Mouse (Mus musculus) intestine, embryonic 15.5 days (tissue): ENCODE measurements around the gene Srek1. TPM values are rescaled to one million over a fixed set of nuclear protein-coding genes. Genes with fewer than 3 reads are reported as not detected.

Experiments used
- ATAC-seq: fragments of 200-750 bp; cut with Nextera tagmentation; 2 replicates; pipeline ENCODE4 v1.8.0; 2017; ENCODE audit warnings: moderate TSS enrichment, moderate library complexity
- H3K27ac ChIP-seq: fragments of 300-500 bp; sonication (generic); 2 replicates; pipeline ENCODE4 v1.5.1; 2015; ENCODE audit warnings: mild to moderate bottlenecking, inconsistent platforms
- H3K27me3 ChIP-seq: fragments of 300-500 bp; sonication (generic); replicated peaks from 2 replicates; pipeline ENCODE4 v1.6.1; 2015; ENCODE audit warnings: inconsistent platforms
- H3K36me3 ChIP-seq: fragments of 300-500 bp; sonication (generic); 2 replicates; pipeline ENCODE4 v1.6.1; 2015; ENCODE audit warnings: inconsistent platforms
- H3K4me1 ChIP-seq: fragments of 300-500 bp; sonication (generic); replicated peaks from 2 replicates; pipeline ENCODE4 v1.6.1; 2015; ENCODE audit warnings: inconsistent platforms
- H3K4me2 ChIP-seq: fragments of 300-500 bp; sonication (generic); replicated peaks from 2 replicates; pipeline ENCODE4 v1.6.1; 2015; ENCODE audit warnings: mild to moderate bottlenecking, inconsistent platforms
- H3K4me3 ChIP-seq: fragments of 300-500 bp; sonication (generic); replicated peaks from 2 replicates; pipeline ENCODE4 v1.5.1; 2015; ENCODE audit warnings: inconsistent platforms
- H3K9ac ChIP-seq: fragments of 300-500 bp; sonication (generic); 2 replicates; pipeline ENCODE4 v1.6.1; 2015; ENCODE audit warnings: inconsistent platforms
- H3K9me3 ChIP-seq: fragments of 300-500 bp; sonication (generic); 2 replicates; pipeline ENCODE4 v1.6.1; 2016; ENCODE audit warnings: inconsistent platforms
- WGBS: fragments of 180-500 bp; shearing (Covaris S2); methylation state at CpG from one replicate; pipeline ENCODE4 v1.1.7; 2015; 5-methylcytosine and 5-hydroxymethylcytosine counted together
- polyA plus RNA-seq: library from polyadenylated mRNA; unstranded; fragments of >200 nt; fragmentation: Nextera tagmentation; extraction: Ambion mirVana; gene quantifications from 2 replicates; pipeline ENCODE4 v1.2.1, GENCODE M21; 2015

The Srek1 gene
- polyA plus RNA-seq, 1 experiment from 2014 or later = 74.2 TPM

DNA sequence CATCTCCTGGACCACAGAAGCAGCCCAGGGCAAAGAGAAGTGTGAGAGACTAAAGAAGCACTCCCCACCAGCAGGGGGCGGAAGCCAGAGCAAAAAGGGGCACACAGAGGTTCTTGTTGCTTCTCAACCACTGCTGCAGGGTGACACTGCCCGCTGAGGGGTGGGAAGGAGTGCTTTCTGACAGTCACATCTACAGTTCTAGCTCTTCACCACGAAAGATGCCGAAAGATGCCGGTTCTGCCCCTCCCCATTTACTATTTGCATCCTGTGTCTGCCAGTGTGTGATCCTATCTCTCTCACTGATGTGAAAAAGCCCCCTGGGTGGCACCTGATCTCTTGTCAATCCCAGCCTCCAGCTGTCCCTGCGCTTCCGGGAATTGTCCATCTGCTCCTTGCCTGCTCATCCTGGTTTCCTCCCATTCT, 64.0 kb downstream of the Srek1 start:
- Histone ChIP-seq H3K36me3 (no peaks in the 10 kb centered on the region), H3K4me1 (no peaks in the 10 kb centered on the region), H3K4me3 (no peak overlapping the region), H3K27me3 (no peaks in the 10 kb centered on the region), H3K4me2 (no peak overlapping the region), H3K9me3 (no peaks in the 10 kb centered on the region), H3K9ac (no peak overlapping the region), H3K27ac (no peak overlapping the region)
- 59% methylated on average over 7 of the region's 7 CpGs for WGBS
- ATAC-seq = no peak

DNA sequence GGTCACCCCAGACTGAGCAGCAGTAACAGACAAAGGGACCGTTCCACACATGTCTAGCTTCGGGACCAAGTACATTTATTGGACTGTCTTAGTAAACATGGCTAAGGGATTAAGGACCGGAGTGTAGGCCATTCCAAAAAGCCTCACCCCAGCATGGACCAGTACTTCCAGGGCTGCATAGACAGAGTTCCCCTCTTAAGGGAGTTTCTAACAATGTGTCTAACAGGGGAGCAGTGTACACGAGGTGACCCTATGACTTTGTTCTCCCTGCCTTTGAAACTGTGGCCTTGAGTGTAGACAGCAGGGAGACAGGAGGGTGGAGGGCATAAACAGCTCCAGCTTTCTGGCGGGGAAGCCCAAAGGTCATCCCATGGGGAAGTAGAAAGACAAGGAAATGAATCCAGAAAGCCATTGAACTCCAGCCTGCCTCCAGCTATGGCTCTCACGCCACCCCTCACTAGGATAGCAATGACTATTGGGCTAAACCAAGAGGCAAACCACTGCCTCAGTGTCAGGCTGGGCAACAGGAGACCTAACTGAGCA, 68.9 kb downstream of the Srek1 start:
- no peak overlapping the region for H3K9ac ChIP-seq
- H3K27ac ChIP-seq = no peak overlapping the region
- ATAC-seq = peak; percentile 46
- no peaks in the 10 kb centered on the region for H3K27me3 ChIP-seq
- WGBS = 54% methylated on average over 6 of the region's 6 CpGs
- peaks cover 3% of the 10 kb centered on the region; the same call in 1 of the 2 replicates for H3K4me1 ChIP-seq
- H3K36me3 ChIP-seq = no peaks in the 10 kb centered on the region
- no peak overlapping the region for H3K4me2 ChIP-seq
- H3K4me3 ChIP-seq = no peak overlapping the region
- H3K9me3 ChIP-seq = no peaks in the 10 kb centered on the region

DNA sequence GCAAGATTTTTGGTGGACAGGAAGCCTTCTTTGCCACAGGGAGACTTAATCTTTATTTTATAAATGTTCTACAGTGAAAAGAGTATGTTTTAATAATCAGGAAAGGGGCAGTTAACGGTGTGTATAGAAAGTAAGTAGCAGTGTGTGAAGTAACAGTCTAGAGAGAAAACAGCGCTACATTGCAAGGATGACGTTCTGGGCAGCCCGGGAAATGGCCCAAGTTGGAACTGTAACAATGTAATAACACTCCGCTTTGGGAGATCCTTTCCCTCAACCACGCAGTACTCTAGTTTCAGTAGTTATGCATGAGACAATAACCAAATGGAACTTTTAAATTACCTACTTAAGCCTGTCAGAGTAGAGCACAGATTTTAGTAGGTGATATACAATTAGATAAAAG, 70.6 kb downstream of the Srek1 start:
- Histone ChIP-seq H3K27ac (no peak overlapping the region), H3K9ac (no peak overlapping the region), H3K4me1 (peaks cover 3% of the 10 kb centered on the region; the same call in 1 of the 2 replicates), H3K9me3 (no peaks in the 10 kb centered on the region), H3K27me3 (no peaks in the 10 kb centered on the region), H3K4me3 (no peak overlapping the region), H3K36me3 (no peaks in the 10 kb centered on the region), H3K4me2 (no peak overlapping the region)
- 47% methylated on average over 6 of the region's 6 CpGs for WGBS
- ATAC-seq = no peak

DNA sequence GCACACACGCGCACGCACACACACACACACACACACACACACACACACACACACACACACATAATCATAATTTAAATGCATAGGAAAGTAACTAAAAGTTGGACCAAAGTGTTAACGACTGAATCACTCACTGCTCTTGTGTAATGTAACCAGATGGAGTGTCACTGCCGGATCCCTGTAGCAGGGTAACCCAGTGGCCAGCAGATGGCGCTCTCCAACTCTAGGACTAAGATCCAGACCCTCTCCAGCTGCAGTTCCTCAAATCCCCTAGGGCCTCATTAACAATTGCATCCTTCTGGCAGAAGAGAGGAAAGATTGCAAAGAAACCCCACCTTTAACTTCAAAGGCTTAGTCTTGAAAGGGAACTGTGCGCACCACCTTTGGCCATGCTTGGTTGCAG, 71.0 kb downstream of the Srek1 start:
- peak; percentile 70 for ATAC-seq
- 37% methylated on average over 7 of the region's 7 CpGs for WGBS
- Histone ChIP-seq H3K4me2 (no peak overlapping the region), H3K36me3 (no peaks in the 10 kb centered on the region), H3K27ac (no peak overlapping the region), H3K9me3 (no peaks in the 10 kb centered on the region), H3K4me3 (no peak overlapping the region), H3K4me1 (peaks cover 3% of the 10 kb centered on the region; the same call in 1 of the 2 replicates), H3K9ac (no peak overlapping the region), H3K27me3 (no peaks in the 10 kb centered on the region)

DNA sequence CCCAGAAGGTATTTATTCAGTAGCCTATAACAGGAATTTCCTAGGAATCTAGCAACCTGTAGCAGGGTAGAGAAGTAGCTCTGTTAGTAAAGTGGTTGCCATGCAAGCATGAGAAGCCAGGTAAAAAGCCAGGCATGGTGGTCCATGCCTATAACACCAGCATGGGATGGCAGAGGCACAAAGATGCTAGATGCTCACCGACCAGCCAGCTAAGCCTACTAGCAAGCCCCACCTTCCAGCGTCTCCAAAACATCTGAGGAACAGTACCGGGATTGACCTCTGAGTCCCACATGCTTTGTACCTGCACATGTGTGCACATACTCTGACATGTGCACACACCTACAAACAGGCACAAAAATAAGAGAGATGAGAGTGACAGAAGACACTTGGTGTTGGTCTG, 72.1 kb downstream of the Srek1 start:
- ATAC-seq = no peak
- Histone ChIP-seq H3K27me3 (no peaks in the 10 kb centered on the region), H3K4me3 (no peak overlapping the region), H3K9ac (no peak overlapping the region), H3K36me3 (no peaks in the 10 kb centered on the region), H3K27ac (no peak overlapping the region), H3K4me2 (no peak overlapping the region), H3K9me3 (no peaks in the 10 kb centered on the region), H3K4me1 (peaks cover 3% of the 10 kb centered on the region; the same call in 1 of the 2 replicates)
- 78% methylated on average over 3 of the region's 3 CpGs for WGBS

DNA sequence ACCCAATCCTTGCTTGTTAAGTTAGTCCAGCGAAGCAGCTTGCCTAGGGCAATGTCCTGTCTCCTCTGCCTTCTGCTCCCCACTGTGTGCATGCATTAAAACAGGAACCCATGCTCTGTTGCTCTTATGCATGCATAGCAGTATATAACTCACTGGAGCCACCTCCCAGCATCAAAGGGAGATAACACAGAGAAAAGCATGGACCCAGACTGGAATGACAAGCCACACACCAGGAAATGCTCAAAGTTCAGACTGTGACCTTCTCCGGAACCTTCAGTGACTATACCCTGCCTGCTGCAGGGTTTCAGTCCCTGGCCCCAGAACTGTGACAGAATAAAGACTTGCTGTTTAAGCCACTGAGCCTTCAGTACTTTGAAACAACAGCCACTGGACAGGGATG, 73.7 kb downstream of the Srek1 start:
- no peaks in the 10 kb centered on the region for H3K27me3 ChIP-seq
- WGBS = 75% methylated on average over 2 of the region's 2 CpGs
- H3K4me2 ChIP-seq = no peak overlapping the region
- H3K36me3 ChIP-seq = no peaks in the 10 kb centered on the region
- H3K9me3 ChIP-seq = no peaks in the 10 kb centered on the region
- H3K4me3 ChIP-seq = no peak overlapping the region
- no peak overlapping the region for H3K9ac ChIP-seq
- H3K27ac ChIP-seq = 0 out of 2 replicates have a peak overlapping the region, but pooled peaks have one; percentile 23
- peak; percentile 87 for ATAC-seq
- H3K4me1 ChIP-seq = peaks cover 3% of the 10 kb centered on the region; the same call in 1 of the 2 replicates

DNA sequence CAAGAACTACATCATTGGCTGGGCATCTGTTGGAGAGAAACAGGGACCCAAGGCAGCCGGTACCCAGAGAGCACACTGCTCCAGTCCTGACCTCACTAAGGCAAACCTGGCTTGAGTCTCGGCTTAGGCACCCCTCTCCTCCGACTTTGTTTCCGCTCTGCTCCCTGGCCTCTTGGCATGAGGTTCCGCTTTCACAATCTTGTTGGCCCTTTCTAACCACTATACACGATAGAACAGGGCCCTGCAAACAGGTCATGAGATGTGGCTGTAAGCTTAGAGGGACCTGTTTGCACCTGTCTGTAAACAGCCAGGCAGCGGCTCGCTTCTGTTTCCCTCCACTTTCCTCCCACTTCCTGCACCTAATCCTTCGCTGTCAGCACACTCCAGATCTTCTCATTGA, 76.4 kb downstream of the Srek1 start:
- Histone ChIP-seq H3K9ac (no peak overlapping the region), H3K4me3 (no peak overlapping the region), H3K4me1 (no peaks in the 10 kb centered on the region), H3K27me3 (no peaks in the 10 kb centered on the region), H3K27ac (no peak overlapping the region), H3K36me3 (no peaks in the 10 kb centered on the region), H3K9me3 (no peaks in the 10 kb centered on the region), H3K4me2 (no peak overlapping the region)
- WGBS = 54% methylated on average over 9 of the region's 9 CpGs
- ATAC-seq = no peak

DNA sequence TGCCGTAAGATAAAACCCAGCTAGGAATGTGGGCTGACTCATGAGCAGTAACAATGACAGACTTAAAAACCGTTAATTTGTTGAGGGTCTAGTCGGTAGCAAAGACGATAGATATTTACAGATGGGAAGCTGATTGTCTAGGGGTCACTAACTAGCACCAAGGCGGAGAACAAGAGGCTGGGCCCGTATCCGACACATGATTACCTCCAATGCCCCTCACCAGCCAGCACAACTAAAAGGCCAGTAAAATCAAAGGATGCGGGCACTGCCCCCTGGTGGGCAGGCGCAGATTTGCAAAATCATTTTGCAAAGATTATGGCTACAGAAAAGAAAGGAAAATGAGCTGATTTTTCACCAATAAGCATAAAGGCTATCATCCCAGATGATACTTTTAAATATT, 78.2 kb downstream of the Srek1 start:
- no peaks in the 10 kb centered on the region for H3K36me3 ChIP-seq
- no peak overlapping the region for H3K4me3 ChIP-seq
- WGBS = 47% methylated on average over 9 of the region's 9 CpGs
- H3K9me3 ChIP-seq = no peaks in the 10 kb centered on the region
- no peaks in the 10 kb centered on the region for H3K4me1 ChIP-seq
- H3K4me2 ChIP-seq = no peak overlapping the region
- no peak for ATAC-seq
- no peak overlapping the region for H3K27ac ChIP-seq
- no peak overlapping the region for H3K9ac ChIP-seq
- H3K27me3 ChIP-seq = no peaks in the 10 kb centered on the region

DNA sequence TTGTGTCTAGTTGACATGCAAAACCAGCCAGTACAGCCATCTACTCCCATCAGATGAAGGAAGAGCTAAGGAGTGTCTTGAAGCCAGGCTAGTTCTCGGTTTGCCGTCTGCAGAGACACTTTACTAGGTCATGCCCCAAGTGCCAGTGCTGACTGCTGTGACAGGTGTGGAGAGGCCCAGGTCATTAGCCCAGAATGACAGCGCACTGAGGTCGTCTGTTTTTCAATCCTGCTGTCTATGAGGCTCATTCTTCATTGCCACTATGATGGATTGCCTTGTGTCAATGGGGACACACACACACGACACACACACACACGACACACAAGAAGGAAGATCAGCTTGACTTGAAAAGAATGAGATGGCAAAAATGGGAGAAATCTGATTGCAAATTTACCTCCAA, 79.0 kb downstream of the Srek1 start:
- ATAC-seq = no peak
- Histone ChIP-seq H3K36me3 (no peaks in the 10 kb centered on the region), H3K4me3 (no peak overlapping the region), H3K27ac (no peak overlapping the region), H3K4me1 (no peaks in the 10 kb centered on the region), H3K9ac (no peak overlapping the region), H3K9me3 (no peaks in the 10 kb centered on the region), H3K4me2 (no peak overlapping the region), H3K27me3 (no peaks in the 10 kb centered on the region)
- WGBS = 66% methylated on average over 6 of the region's 6 CpGs

Other genes starting within 250 kb of the Srek1 start
- 17.5 and 18.7 TPM in 2 replicates for gene Erbin, start 145.9 kb upstream of the Srek1 start, polyA plus RNA-seq